Mouse (Mus musculus): ENCODE measurements around the gene Cep126. TPM values are rescaled to one million over a fixed set of nuclear protein-coding genes. Genes with fewer than 3 reads are reported as not detected.

Gene Cep126
- total and polyA plus RNA-seq, 2 experiments from 2014 or later: 2.5 to 6.8 TPM

DNA sequence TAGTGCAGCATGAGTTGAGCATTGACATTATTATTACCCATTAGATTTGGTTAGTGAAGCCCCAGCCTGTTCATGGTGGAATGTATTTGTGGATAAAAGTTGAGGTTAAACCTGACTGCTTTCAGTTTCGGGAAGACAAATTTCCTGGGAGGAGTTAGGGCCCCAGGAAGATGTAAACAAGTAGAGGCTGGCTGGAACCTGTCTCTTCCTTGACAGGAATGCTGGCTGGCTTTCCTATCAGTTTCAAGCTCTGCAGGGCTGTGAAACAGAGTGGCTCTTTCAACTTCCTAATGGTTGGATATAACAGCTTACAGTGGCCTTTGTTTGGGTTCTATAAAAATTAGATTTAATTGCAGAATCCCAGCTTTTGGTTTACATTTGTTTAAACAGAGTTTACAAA lies 79.3 kb downstream of the Cep126 start:
- no peak for DNase-seq (ENCODE audit: low spot score)
- H3K27ac ChIP-seq: no peak overlapping the region
- ATAC-seq: no peak
- no peak overlapping the region for H3K4me3 ChIP-seq (ENCODE audit: low read length)
- H3K9ac ChIP-seq (replicated peaks; ENCODE audit: low read length): no peak overlapping the region
- TF ChIP-seq CTCF (IDR thresholded peaks at IDR 0.05; ENCODE audit: low read depth): no peak
- no peaks in the 10 kb centered on the region for H3K27me3 ChIP-seq (ENCODE audit: insufficient read depth, low read length)
- no peak overlapping the region for H3K4me2 ChIP-seq (ENCODE audit: low read depth, low read length)
- H3K36me3 ChIP-seq (ENCODE audit: insufficient read depth, low read length): no peaks in the 10 kb centered on the region
- H3K4me1 ChIP-seq (ENCODE audit: insufficient read depth, low read length): no peaks in the 10 kb centered on the region
- no peaks in the 10 kb centered on the region for H3K9me3 ChIP-seq (ENCODE audit: low read length)
- WGBS: 59% methylated on average over 1 of the region's 1 CpGs

DNA sequence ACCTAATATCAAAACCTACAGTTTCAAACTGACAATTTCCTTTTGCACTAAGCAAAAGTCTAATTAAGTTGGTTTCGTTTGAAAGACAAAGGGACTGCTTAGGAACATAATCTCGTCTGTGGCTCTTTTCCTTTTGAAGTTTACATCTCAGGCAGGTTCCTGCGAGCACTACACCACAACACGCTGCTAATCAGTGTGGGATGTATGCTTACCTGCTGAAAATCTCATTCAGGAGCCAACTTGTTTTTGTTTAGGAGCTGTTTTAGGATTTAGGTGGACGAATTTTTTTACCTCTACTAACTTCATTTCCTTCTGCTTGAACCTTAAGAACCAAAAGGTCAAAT lies 91.1 kb downstream of the Cep126 start:
- Histone ChIP-seq H3K9me3 (ENCODE audit: low read length) (no peaks in the 10 kb centered on the region), H3K4me2 (ENCODE audit: low read depth, low read length) (peak overlapping the region; percentile 67), H3K9ac (replicated peaks; ENCODE audit: low read length) (peak overlapping the region; percentile 75; the same call in 1 of the 2 replicates), H3K27me3 (ENCODE audit: insufficient read depth, low read length) (no peaks in the 10 kb centered on the region), H3K27ac (peak overlapping the region; percentile 82), H3K4me1 (ENCODE audit: insufficient read depth, low read length) (peaks cover 5% of the 10 kb centered on the region; the same call in 1 of the 2 replicates), H3K4me3 (ENCODE audit: low read length) (peak overlapping the region; percentile 64), H3K36me3 (ENCODE audit: insufficient read depth, low read length) (no peaks in the 10 kb centered on the region)
- TF ChIP-seq CTCF (IDR thresholded peaks at IDR 0.05; ENCODE audit: low read depth): no peak
- peak; percentile 59 for ATAC-seq
- 26% methylated on average over 5 of the region's 5 CpGs for WGBS
- DNase-seq (ENCODE audit: low spot score): no peak

DNA sequence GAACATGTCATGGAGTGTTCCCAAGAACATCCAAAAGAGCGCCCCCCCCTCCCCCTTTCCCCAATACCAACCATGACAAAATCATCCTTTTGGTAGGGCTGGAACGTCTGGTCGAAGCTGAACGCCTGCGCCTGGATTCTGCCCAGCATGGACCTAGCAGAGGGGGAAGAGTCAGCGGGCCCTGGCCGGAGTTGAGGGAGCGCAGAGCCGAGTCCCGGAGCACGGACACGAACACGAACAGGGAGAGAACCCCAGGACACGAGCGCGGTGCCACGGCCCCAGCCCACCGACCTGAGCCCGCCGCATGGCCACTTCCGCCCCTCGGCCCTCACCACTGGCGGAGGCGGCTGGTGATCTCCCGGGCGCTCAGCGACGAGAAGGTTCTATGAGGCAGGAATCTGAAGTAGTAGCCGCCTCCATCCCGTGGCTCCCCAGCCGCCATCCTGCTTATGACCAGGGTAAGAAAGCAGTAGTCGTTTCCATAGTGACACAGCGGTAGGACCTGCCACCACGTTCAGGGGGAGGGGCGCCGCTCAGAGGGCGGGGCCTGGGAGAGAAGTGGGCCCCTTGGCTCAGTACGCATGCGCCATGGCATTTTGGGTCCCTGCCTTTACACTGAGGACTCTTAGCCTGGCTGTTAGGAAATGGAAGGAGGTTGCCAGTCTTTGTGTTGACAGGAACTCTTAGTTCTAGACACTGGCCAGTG lies 91.6 kb downstream of the Cep126 start, which contains the start of gene Cfap300:
TSS of gene Cfap300 (minus strand) at position 486 of the 706 bp plus-strand sequence.
- TF ChIP-seq CTCF (IDR thresholded peaks at IDR 0.05; ENCODE audit: low read depth): no peak
- no peaks in the 10 kb centered on the region for H3K36me3 ChIP-seq (ENCODE audit: insufficient read depth, low read length)
- peaks cover 5% of the 10 kb centered on the region; the same call in 1 of the 2 replicates for H3K4me1 ChIP-seq (ENCODE audit: insufficient read depth, low read length)
- peak within 1 kb of the TSS; percentile 67 for H3K4me2 ChIP-seq (ENCODE audit: low read depth, low read length)
- DNase-seq (ENCODE audit: low spot score) (peak; percentile 99), ATAC-seq (peak; percentile 98)
- H3K4me3 ChIP-seq (ENCODE audit: low read length): peak within 1 kb of the TSS; percentile 64
- H3K9me3 ChIP-seq (ENCODE audit: low read length): no peaks in the 10 kb centered on the region
- H3K9ac ChIP-seq (replicated peaks; ENCODE audit: low read length): peak within 1 kb of the TSS; percentile 75
- H3K27me3 ChIP-seq (ENCODE audit: insufficient read depth, low read length): no peaks in the 10 kb centered on the region
- WGBS: 0% methylated on average over 39 of the region's 39 CpGs
- H3K27ac ChIP-seq: peak within 1 kb of the TSS; percentile 82

DNA sequence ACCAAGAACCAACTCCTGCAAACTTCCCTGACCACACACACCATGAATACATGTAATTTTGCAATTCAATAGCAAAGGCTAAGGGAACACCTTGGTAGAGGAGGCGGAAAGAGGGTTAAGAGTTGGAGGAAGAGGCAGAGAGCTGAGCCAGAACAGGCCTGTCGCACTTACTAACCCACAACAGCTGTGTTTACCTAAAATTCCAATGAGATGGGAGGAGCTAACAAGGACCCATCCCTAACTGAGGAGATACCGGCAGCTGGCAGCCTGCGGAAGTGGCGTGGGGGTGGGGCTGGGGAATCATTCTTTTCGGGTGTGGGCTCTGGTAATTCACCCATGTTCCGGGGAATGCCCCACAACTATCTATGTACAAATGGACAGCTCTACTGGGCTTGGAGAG lies 98.5 kb downstream of the Cep126 start:
- Histone ChIP-seq H3K27me3 (ENCODE audit: insufficient read depth, low read length) (no peaks in the 10 kb centered on the region), H3K9me3 (ENCODE audit: low read length) (no peaks in the 10 kb centered on the region), H3K27ac (no peak overlapping the region), H3K4me2 (ENCODE audit: low read depth, low read length) (no peak overlapping the region), H3K4me3 (ENCODE audit: low read length) (no peak overlapping the region), H3K9ac (replicated peaks; ENCODE audit: low read length) (no peak overlapping the region), H3K36me3 (ENCODE audit: insufficient read depth, low read length) (no peaks in the 10 kb centered on the region), H3K4me1 (ENCODE audit: insufficient read depth, low read length) (no peaks in the 10 kb centered on the region)
- no peak for TF ChIP-seq CTCF (IDR thresholded peaks at IDR 0.05; ENCODE audit: low read depth)
- 42% methylated on average over 7 of the region's 7 CpGs for WGBS
- DNase-seq (ENCODE audit: low spot score): no peak
- no peak for ATAC-seq

DNA sequence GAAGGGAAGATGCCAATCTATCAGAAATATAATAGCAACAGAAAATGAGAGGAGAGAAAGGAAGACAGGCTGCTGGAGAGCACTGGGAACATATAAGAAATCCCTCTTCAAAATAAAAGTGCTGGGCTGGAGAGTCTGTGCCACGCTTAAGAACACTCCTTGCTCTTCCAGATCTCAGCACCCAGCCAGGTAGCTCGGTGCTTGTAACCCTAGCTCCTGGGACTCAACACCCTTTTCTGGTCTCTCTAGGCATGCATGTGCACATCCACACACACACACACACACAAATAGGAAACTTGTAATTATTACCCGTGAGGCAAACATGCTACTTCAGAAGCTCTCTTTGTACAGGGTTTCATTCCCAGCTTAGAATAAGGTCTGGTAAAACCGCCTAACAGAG lies 99.0 kb downstream of the Cep126 start:
- DNase-seq (ENCODE audit: low spot score) (no peak), ATAC-seq (no peak)
- Histone ChIP-seq H3K4me1 (ENCODE audit: insufficient read depth, low read length) (no peaks in the 10 kb centered on the region), H3K27ac (no peak overlapping the region), H3K9me3 (ENCODE audit: low read length) (no peaks in the 10 kb centered on the region), H3K36me3 (ENCODE audit: insufficient read depth, low read length) (no peaks in the 10 kb centered on the region), H3K9ac (replicated peaks; ENCODE audit: low read length) (no peak overlapping the region), H3K4me3 (ENCODE audit: low read length) (no peak overlapping the region), H3K27me3 (ENCODE audit: insufficient read depth, low read length) (no peaks in the 10 kb centered on the region), H3K4me2 (ENCODE audit: low read depth, low read length) (no peak overlapping the region)
- WGBS: 73% methylated on average over 4 of the region's 4 CpGs
- TF ChIP-seq CTCF (IDR thresholded peaks at IDR 0.05; ENCODE audit: low read depth): no peak

DNA sequence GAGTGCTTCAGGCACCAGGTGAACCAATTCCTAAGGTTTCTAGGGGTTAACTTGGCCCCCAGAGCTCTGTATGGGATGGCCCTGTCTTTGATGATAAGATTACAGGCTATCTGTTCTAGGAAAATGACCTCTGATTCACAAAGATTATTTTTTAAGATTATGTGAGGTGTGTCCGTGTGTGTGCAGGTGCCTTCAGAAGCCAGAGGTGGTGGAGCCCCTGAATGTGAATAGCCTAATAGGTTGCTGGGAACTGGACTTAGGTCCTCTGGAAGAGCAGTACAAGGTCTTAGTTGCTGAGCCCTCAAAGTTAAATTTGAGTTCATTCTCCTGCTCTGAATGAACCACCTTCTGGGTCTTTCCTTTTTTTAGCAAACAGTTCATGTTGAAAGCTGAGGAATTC lies 100.0 kb downstream of the Cep126 start:
- no peak overlapping the region for H3K9ac ChIP-seq (replicated peaks; ENCODE audit: low read length)
- no peaks in the 10 kb centered on the region for H3K9me3 ChIP-seq (ENCODE audit: low read length)
- H3K27ac ChIP-seq: no peak overlapping the region
- H3K4me2 ChIP-seq (ENCODE audit: low read depth, low read length): no peak overlapping the region
- whole genome bisulfite sequencing: 97% methylated on average over 1 of the region's 1 CpGs
- H3K4me3 ChIP-seq (ENCODE audit: low read length): no peak overlapping the region
- ATAC-seq: no peak
- no peak for TF ChIP-seq CTCF (IDR thresholded peaks at IDR 0.05; ENCODE audit: low read depth)
- DNase-seq (ENCODE audit: low spot score): no peak
- no peaks in the 10 kb centered on the region for H3K4me1 ChIP-seq (ENCODE audit: insufficient read depth, low read length)
- H3K36me3 ChIP-seq (ENCODE audit: insufficient read depth, low read length): no peaks in the 10 kb centered on the region
- H3K27me3 ChIP-seq (ENCODE audit: insufficient read depth, low read length): no peaks in the 10 kb centered on the region

DNA sequence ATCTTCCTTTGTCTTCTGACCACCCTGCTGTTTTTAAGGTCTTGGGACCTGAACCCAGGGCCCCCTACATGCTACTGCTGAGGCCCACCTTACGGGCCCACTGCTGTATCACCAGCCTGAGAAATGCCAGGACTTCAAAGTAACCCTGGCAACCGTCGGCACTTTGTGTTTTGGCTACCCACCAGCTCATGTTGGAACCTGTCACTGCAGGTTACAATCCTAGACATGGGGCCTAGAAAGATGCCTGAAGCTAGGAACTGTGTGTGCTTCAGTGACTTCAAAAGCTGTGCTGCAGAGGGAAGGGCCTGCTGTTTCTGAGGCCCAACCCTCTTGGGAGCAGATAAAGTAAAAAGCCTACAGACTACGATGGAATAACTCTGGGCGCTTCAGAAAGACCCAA lies 101.2 kb downstream of the Cep126 start:
- H3K27ac ChIP-seq: no peak overlapping the region
- H3K9ac ChIP-seq (replicated peaks; ENCODE audit: low read length): no peak overlapping the region
- no peak overlapping the region for H3K4me3 ChIP-seq (ENCODE audit: low read length)
- H3K36me3 ChIP-seq (ENCODE audit: insufficient read depth, low read length): no peaks in the 10 kb centered on the region
- no peak overlapping the region for H3K4me2 ChIP-seq (ENCODE audit: low read depth, low read length)
- 62% methylated on average over 5 of the region's 5 CpGs for WGBS
- no peaks in the 10 kb centered on the region for H3K9me3 ChIP-seq (ENCODE audit: low read length)
- H3K4me1 ChIP-seq (ENCODE audit: insufficient read depth, low read length): no peaks in the 10 kb centered on the region
- H3K27me3 ChIP-seq (ENCODE audit: insufficient read depth, low read length): no peaks in the 10 kb centered on the region
- DNase-seq (ENCODE audit: low spot score) (no peak), ATAC-seq (peak; percentile 47; the same call in 1 of the 2 replicates)
- no peak for TF ChIP-seq CTCF (IDR thresholded peaks at IDR 0.05; ENCODE audit: low read depth)

Other genes starting within 250 kb of the Cep126 start
- gene Yap1, start 129.7 kb downstream of the Cep126 start, total RNA-seq (2014; rRNA removed): 10.9 and 22.2 TPM in 2 replicates
- gene Yap1, start 129.7 kb downstream of the Cep126 start, polyA plus RNA-seq (2015; fragmentation: Nextera tagmentation; extraction: Ambion mirVana): 6.3 and 6.7 TPM in 2 replicates
- 11.1 and 13.5 TPM in 2 replicates for gene Cfap300, start 91.5 kb downstream of the Cep126 start, total RNA-seq (2014; rRNA removed)
- gene Cfap300, start 91.5 kb downstream of the Cep126 start, polyA plus RNA-seq (2015; fragmentation: Nextera tagmentation; extraction: Ambion mirVana): 10.3 and 10.6 TPM in 2 replicates

Measured in hindbrain, postnatal 0 days (tissue).